Mouse (Mus musculus) cortical plate, adult 2 months (tissue): ENCODE results near the gene Ppp1r15b. TPM values are rescaled to one million over a fixed set of nuclear protein-coding genes. Genes with fewer than 3 reads are reported as not detected.
A peak's percentile ranks its signal among the peaks of the same experiment; 100 is the strongest.

Experiments used
- H3K27ac ChIP-seq: fragments of 200-500 bp; 2 replicates; pipeline ENCODE4 v1.5.1; 2012; ENCODE audit warnings: low read length, control low read depth, inconsistent platforms; ENCODE audit not compliant: insufficient read depth
- H3K4me1 ChIP-seq: fragments of 200-500 bp; 2 replicates; pipeline ENCODE4 v1.6.1; 2011; ENCODE audit warnings: low read length; ENCODE audit not compliant: control insufficient read depth, insufficient read depth
- H3K4me3 ChIP-seq: fragments of 200-500 bp; 2 replicates; pipeline ENCODE4 v1.5.1; 2011; ENCODE audit warnings: mild to moderate bottlenecking, low read length, control low read depth; ENCODE audit not compliant: insufficient read depth
- CTCF ChIP-seq: fragments of 200-500 bp; IDR thresholded peaks from 2 replicates; pipeline ENCODE4 v1.5.1; 2011; ENCODE audit warnings: mild to moderate bottlenecking, control low read depth, low read length; ENCODE audit not compliant: insufficient read depth; ENCODE audit errors: extremely low read depth
- POLR2A ChIP-seq: fragments of 200-500 bp; IDR thresholded peaks from 2 replicates; pipeline ENCODE4 v1.6.1; 2011; ENCODE audit warnings: mild to moderate bottlenecking, low read length, control low read depth; ENCODE audit not compliant: insufficient read depth; ENCODE audit errors: extremely low read depth
- polyA plus RNA-seq: library from polyadenylated mRNA; depleted of rRNA; stranded (reverse); fragments of >200 nt; gene quantifications from 2 replicates; pipeline ENCODE4 v1.2.3, GENCODE M21; 2012

The Ppp1r15b gene
- polyA plus RNA-seq, 1 experiment: 25.6 TPM

- Histone ChIP-seq H3K4me1 (peaks cover 2% of the 10 kb centered on the region; the same call in 1 of the 2 replicates), H3K27ac (no peak overlapping the region), H3K4me3 (no peak overlapping the region)
- TF ChIP-seq CTCF (no peak), POLR2A (no peak)
Observed at GRCm38 (mm10) chr1:133152213-133152612, 21.3 kb downstream of the Ppp1r15b start.

GRCm38 (mm10) chr1:133155270-133155669 lies 24.3 kb downstream of the Ppp1r15b start:
- no peak for TF ChIP-seq CTCF
- TF ChIP-seq POLR2A: no peak
- no peak overlapping the region for H3K4me3 ChIP-seq
- H3K27ac ChIP-seq: no peak overlapping the region
- peaks cover 5% of the 10 kb centered on the region for H3K4me1 ChIP-seq

GRCm38 (mm10) chr1:133159128-133159564 lies 28.2 kb downstream of the Ppp1r15b start:
- H3K27ac ChIP-seq: no peak overlapping the region
- TF ChIP-seq POLR2A (no peak), CTCF (no peak)
- H3K4me1 ChIP-seq: peaks cover 4% of the 10 kb centered on the region
- H3K4me3 ChIP-seq: no peak overlapping the region

- TF ChIP-seq CTCF: no peak
- TF ChIP-seq POLR2A: no peak
- Histone ChIP-seq H3K4me1 (peaks cover 4% of the 10 kb centered on the region), H3K27ac (no peak overlapping the region), H3K4me3 (no peak overlapping the region)
Observed at GRCm38 (mm10) chr1:133161559-133161958, 30.6 kb downstream of the Ppp1r15b start.

GRCm38 (mm10) chr1:133162046-133162445 lies 31.1 kb downstream of the Ppp1r15b start:
- Histone ChIP-seq H3K4me1 (peaks cover 4% of the 10 kb centered on the region), H3K27ac (no peak overlapping the region), H3K4me3 (no peak overlapping the region)
- TF ChIP-seq POLR2A (no peak), CTCF (no peak)

- Histone ChIP-seq H3K27ac (no peak overlapping the region), H3K4me3 (no peak overlapping the region), H3K4me1 (peaks cover 4% of the 10 kb centered on the region)
- TF ChIP-seq POLR2A (no peak), CTCF (no peak)
Observed at GRCm38 (mm10) chr1:133162981-133163380, 32.0 kb downstream of the Ppp1r15b start.

GRCm38 (mm10) chr1:133163820-133164431 lies 33.0 kb downstream of the Ppp1r15b start, which contains the start of gene Plekha6:
Gene Plekha6 (plus strand): TSS chr1:133164210.
- no peak for TF ChIP-seq POLR2A
- TF ChIP-seq CTCF: no peak
- H3K27ac ChIP-seq: no peak within 1 kb of the TSS
- peak within 1 kb of the TSS; percentile 11 for H3K4me3 ChIP-seq
- peaks cover 3% of the 10 kb centered on the region for H3K4me1 ChIP-seq

GRCm38 (mm10) chr1:133164591-133165011 lies 33.7 kb downstream of the Ppp1r15b start:
- TF ChIP-seq CTCF (no peak), POLR2A (no peak)
- peak overlapping the region; percentile 11; the same call in 1 of the 2 replicates for H3K4me3 ChIP-seq
- H3K27ac ChIP-seq: no peak overlapping the region
- no peaks in the 10 kb centered on the region for H3K4me1 ChIP-seq

GRCm38 (mm10) chr1:133165111-133165510 lies 34.2 kb downstream of the Ppp1r15b start:
- Histone ChIP-seq H3K4me3 (no peak overlapping the region), H3K4me1 (no peaks in the 10 kb centered on the region), H3K27ac (no peak overlapping the region)
- no peak for TF ChIP-seq CTCF

- Histone ChIP-seq H3K4me3 (no peak overlapping the region), H3K27ac (no peak overlapping the region), H3K4me1 (no peaks in the 10 kb centered on the region)
- TF ChIP-seq CTCF (no peak), POLR2A (no peak)
Observed at GRCm38 (mm10) chr1:133168318-133169060, 37.5 kb downstream of the Ppp1r15b start.

- Histone ChIP-seq H3K4me3 (no peak overlapping the region), H3K4me1 (no peaks in the 10 kb centered on the region), H3K27ac (no peak overlapping the region)
- TF ChIP-seq POLR2A: no peak
- no peak for TF ChIP-seq CTCF
Observed at GRCm38 (mm10) chr1:133170196-133170595, 39.3 kb downstream of the Ppp1r15b start.
